Mouse (Mus musculus) myocyte (in vitro differentiated cells): Measurements from ENCODE around the gene Rnf144a.

Source experiments
- POLR2A ChIP-seq: IDR thresholded peaks from one replicate; pipeline ENCODE4 v1.6.1; 2011; ENCODE audit warnings: low read depth, mild to moderate bottlenecking, control low read depth, moderate library complexity; ENCODE audit not compliant: insufficient read length
- SRF ChIP-seq: IDR thresholded peaks from one replicate; pipeline ENCODE4 v1.6.1; 2011; ENCODE audit warnings: low read depth; ENCODE audit not compliant: control insufficient read depth, insufficient read length
- USF1 ChIP-seq: IDR thresholded peaks from one replicate; pipeline ENCODE4 v1.6.1; 2011; ENCODE audit warnings: low read depth, mild to moderate bottlenecking, control low read depth, moderate library complexity

GRCm38 (mm10) chr12:26444054-26444453 lies 29.0 kb upstream of the Rnf144a start:
- TF ChIP-seq POLR2A, result no peak
- TF ChIP-seq USF1, result no peak
- no peak for TF ChIP-seq SRF
